Mouse (Mus musculus) cortical plate, adult 2 months (tissue): ENCODE measurements around the gene Insl6.

Experiments used
- CTCF ChIP-seq: fragments of 200-500 bp; IDR thresholded peaks from 2 replicates; pipeline ENCODE4 v1.5.1; 2011; ENCODE audit warnings: mild to moderate bottlenecking, control low read depth, low read length; ENCODE audit not compliant: insufficient read depth; ENCODE audit errors: extremely low read depth
- POLR2A ChIP-seq: fragments of 200-500 bp; IDR thresholded peaks from 2 replicates; pipeline ENCODE4 v1.6.1; 2011; ENCODE audit warnings: mild to moderate bottlenecking, low read length, control low read depth; ENCODE audit not compliant: insufficient read depth; ENCODE audit errors: extremely low read depth

DNA sequence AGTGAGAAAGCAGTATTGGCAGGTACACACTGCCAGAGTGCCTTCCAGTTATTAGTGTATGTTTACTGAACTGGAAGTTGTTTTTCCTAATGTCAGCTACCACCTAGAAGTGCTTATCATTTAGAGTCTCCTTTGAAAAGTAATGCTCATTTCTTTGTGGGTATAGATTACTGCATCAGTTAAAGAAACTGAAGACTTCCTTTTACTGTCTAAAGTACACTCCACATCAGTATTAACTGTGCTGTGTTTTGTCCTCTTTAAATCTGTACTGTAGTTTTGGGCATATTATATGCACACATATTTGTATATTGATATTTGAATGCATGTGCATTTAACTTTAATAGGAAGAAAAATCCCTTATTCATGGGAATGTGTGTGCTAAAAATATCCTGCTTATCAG, 29.0 kb downstream of the Insl6 start:
- TF ChIP-seq CTCF: no peak
- no peak for TF ChIP-seq POLR2A
